Mouse (Mus musculus) kidney, embryonic 16.5 days (tissue): ENCODE measurements around the gene Cops2. TPM values are rescaled to one million over a fixed set of nuclear protein-coding genes. Genes with fewer than 3 reads are reported as not detected.

Experiments
- ATAC-seq: fragments of 200-750 bp; cut with Nextera tagmentation; 2 replicates; pipeline ENCODE4 v1.8.0; 2017; ENCODE audit warnings: moderate TSS enrichment; ENCODE audit not compliant: low FRiP score, low TSS enrichment
- H3K27ac ChIP-seq: fragments of 300-500 bp; sonication (generic); 2 replicates; pipeline ENCODE4 v1.5.1; 2014; ENCODE audit warnings: low read length
- H3K27me3 ChIP-seq: fragments of 300-500 bp; sonication (generic); 2 replicates; pipeline ENCODE4 v1.6.1; 2014; ENCODE audit warnings: low read length, control low read depth, mixed read lengths; ENCODE audit not compliant: insufficient read depth
- H3K36me3 ChIP-seq: fragments of 300-500 bp; sonication (generic); 2 replicates; pipeline ENCODE4 v1.6.1; 2014; ENCODE audit warnings: low read length, control low read depth, mixed read lengths; ENCODE audit not compliant: insufficient read depth
- H3K4me1 ChIP-seq: fragments of 300-500 bp; sonication (generic); 2 replicates; pipeline ENCODE4 v1.6.1; 2014; ENCODE audit warnings: low read length, control low read depth, mixed read lengths; ENCODE audit not compliant: insufficient read depth
- H3K4me2 ChIP-seq: fragments of 300-500 bp; sonication (generic); replicated peaks from 2 replicates; pipeline ENCODE4 v1.6.1; 2014; ENCODE audit warnings: low read depth, low read length
- H3K4me3 ChIP-seq: fragments of 300-500 bp; sonication (generic); 2 replicates; pipeline ENCODE4 v1.5.1; 2014; ENCODE audit warnings: mild to moderate bottlenecking, low read length
- H3K9ac ChIP-seq: fragments of 300-500 bp; sonication (generic); replicated peaks from 2 replicates; pipeline ENCODE4 v1.6.1; 2014; ENCODE audit warnings: low read length
- H3K9me3 ChIP-seq: fragments of 300-500 bp; sonication (generic); 2 replicates; pipeline ENCODE4 v1.6.1; 2016; ENCODE audit warnings: low read length, control low read depth
- WGBS: fragments of 180-500 bp; shearing (Covaris S2); extraction: QIAGEN DNeasy Blood & Tissue Kit; methylation state at CpG from one replicate; pipeline ENCODE4 v1.1.7; 2014; 5-methylcytosine and 5-hydroxymethylcytosine counted together
- polyA plus RNA-seq: library from polyadenylated mRNA; unstranded; fragments of >200 nt; fragmentation: Nextera tagmentation; extraction: Ambion mirVana; gene quantifications from 2 replicates; pipeline ENCODE4 v1.2.1, GENCODE M21; 2015

The Cops2 gene
- polyA plus RNA-seq, 1 experiment from 2014 or later, result 74.8 TPM

DNA sequence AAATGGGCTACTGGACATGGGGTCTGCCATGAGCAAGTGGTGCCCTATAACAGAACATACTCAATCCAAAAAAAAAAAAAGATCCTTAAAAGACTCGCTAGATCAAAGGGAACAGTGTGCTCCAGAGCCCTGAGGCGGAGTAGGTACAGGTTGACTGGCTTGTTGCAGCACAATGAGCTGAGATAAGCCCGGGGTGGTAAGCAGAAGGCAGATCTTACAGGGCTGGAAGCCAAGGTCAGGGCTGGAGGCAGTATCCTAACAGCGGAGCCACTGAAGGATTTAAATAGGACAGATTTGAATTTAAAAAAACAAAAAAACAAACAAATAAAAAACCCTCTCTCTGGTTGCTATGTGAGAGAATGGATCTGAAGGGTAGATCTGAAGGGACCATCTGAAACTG lies 58.5 kb downstream of the Cops2 start:
- Histone ChIP-seq H3K9me3 (no peaks in the 10 kb centered on the region), H3K9ac (no peak overlapping the region), H3K36me3 (no peaks in the 10 kb centered on the region), H3K27ac (no peak overlapping the region), H3K27me3 (no peaks in the 10 kb centered on the region), H3K4me3 (no peak overlapping the region), H3K4me1 (peaks cover 3% of the 10 kb centered on the region; the same call in 1 of the 2 replicates), H3K4me2 (no peak overlapping the region)
- no peak for ATAC-seq
- 67% methylated on average over 4 of the region's 4 CpGs for WGBS

DNA sequence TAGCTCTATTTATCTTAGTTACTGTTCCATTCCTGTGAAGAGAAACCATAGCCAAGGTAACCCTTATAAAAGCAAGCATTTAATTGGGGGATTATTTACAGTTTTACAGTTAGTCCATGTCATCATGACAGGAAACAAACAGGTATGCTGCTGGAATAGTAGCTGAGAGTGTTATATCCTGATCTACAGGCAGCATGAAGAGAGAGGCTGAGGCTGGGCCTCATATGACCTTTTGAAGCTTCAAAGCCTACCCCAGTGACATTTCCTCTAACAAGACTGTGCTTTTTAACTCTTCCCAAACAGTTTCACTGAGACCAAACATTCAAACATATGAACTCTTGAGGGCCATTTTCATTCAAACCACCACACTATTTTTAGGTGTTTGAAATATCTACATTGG lies 61.1 kb downstream of the Cops2 start:
- Histone ChIP-seq H3K36me3 (no peaks in the 10 kb centered on the region), H3K27me3 (no peaks in the 10 kb centered on the region), H3K9me3 (no peaks in the 10 kb centered on the region), H3K4me3 (no peak overlapping the region), H3K4me2 (no peak overlapping the region), H3K9ac (no peak overlapping the region), H3K4me1 (peaks cover 3% of the 10 kb centered on the region; the same call in 1 of the 2 replicates), H3K27ac (no peak overlapping the region)
- no peak for ATAC-seq

DNA sequence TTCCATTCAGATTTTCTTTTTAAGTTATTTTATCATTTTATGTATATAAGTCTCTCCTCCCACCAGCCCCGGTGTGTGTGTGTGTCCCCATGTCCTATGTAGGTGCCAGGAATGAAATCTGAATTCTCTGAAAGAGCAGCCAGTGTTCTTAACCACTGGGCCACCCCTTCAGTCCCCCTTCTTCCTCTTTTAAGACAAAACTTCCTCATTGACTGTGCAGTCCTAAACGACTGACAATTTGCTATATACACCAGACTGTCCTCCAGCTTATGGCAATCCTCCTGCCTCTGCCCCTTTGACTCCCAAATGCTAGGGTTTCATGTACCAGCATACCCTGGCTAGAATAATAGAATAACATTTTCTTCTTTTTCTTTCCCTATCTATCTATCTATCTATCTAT lies 63.8 kb downstream of the Cops2 start:
- WGBS, result 86% methylated on average over 2 of the region's 2 CpGs
- H3K9ac ChIP-seq, result no peak overlapping the region
- H3K4me2 ChIP-seq, result no peak overlapping the region
- no peaks in the 10 kb centered on the region for H3K9me3 ChIP-seq
- H3K27me3 ChIP-seq, result no peaks in the 10 kb centered on the region
- H3K27ac ChIP-seq, result no peak overlapping the region
- H3K4me3 ChIP-seq, result no peak overlapping the region
- no peak for ATAC-seq
- H3K36me3 ChIP-seq, result no peaks in the 10 kb centered on the region
- H3K4me1 ChIP-seq, result 0 out of 2 replicates have a peak, but pooled peaks cover 3% of the 10 kb centered on the region

DNA sequence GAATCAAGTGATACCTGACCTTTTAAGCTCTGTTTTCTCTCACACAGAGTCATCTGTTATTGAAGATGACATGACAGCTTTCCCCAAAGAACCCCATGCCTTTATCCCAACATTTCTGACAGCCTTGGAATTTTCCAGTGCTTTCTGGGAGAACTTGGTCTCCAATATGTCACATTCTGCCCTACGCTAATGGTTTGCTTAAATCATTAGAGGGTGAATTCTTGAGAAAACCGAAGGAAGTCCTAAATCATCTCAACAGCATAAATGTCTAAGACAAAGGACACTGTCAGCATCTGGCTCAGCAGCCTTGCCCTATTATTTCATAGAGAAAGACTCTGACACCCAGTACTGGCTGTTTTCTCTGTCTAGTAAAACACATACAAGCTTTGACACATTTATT lies 64.8 kb downstream of the Cops2 start:
- Histone ChIP-seq H3K4me3 (no peak overlapping the region), H3K9me3 (no peaks in the 10 kb centered on the region), H3K27me3 (no peaks in the 10 kb centered on the region), H3K4me1 (0 out of 2 replicates have a peak, but pooled peaks cover 3% of the 10 kb centered on the region), H3K9ac (no peak overlapping the region), H3K36me3 (no peaks in the 10 kb centered on the region), H3K27ac (no peak overlapping the region), H3K4me2 (no peak overlapping the region)
- WGBS, result 45% methylated on average over 2 of the region's 2 CpGs
- no peak; the same call in 1 of the 2 replicates for ATAC-seq

DNA sequence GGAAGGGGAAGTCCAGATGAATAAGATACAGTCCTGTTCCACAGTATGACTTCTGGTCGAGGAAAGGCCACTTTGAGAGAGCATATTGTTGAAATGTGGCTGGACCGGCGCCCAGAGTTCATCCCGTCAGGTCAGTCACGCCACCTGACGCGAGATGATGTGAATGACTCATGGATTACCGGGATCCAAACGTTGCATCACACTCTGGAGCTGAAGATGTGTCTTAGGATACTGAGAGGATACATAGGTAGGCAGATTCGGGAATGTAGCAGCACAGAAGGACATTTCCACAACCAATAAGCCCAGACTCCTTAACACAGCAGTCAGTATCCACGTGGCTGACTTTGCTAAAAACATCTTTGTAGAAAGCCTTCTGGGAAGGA lies 66.1 kb downstream of the Cops2 start:
- no peak overlapping the region for H3K27ac ChIP-seq
- no peak overlapping the region for H3K4me3 ChIP-seq
- H3K4me2 ChIP-seq, result no peak overlapping the region
- 84% methylated on average over 11 of the region's 11 CpGs for WGBS
- no peaks in the 10 kb centered on the region for H3K9me3 ChIP-seq
- H3K36me3 ChIP-seq, result no peaks in the 10 kb centered on the region
- no peak for ATAC-seq
- no peak overlapping the region for H3K9ac ChIP-seq
- H3K27me3 ChIP-seq, result no peaks in the 10 kb centered on the region
- 0 out of 2 replicates have a peak, but pooled peaks cover 3% of the 10 kb centered on the region for H3K4me1 ChIP-seq

DNA sequence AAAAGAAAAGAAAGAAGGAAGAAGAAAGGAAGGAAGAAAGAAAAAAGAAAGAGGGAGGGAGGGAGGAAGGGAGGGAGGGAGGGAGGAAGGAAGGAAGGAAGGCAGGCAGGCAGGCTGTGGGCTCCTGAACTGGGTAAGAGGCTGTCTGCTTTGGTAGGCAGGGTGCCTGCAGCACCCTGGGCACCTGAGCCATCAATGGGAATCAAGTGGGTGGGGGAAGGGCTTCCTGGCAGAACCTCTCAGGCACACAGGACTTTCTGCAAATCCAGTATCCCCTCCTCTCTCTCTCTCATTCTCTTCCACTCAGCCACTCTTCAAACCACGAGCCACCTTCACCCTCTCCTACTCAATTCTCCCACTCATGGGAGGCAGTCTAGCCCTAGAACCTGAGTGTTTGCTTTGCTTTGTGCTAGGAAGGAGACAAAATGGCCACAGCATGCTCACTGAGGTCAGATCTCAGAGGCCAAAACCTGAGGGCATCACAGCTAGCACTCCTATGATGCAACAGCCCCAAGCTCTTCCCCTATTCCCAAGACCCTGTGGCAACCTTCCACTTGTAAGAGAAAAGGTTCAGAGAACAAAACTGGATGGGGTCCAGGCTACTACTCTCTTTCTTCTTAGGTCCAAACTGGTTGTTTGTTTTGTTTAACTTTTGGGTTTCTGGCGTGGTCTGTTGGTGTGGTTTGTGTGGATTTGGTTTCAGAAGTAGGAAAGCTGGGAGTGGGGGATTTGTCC lies 66.6 kb downstream of the Cops2 start:
- no peak overlapping the region for H3K4me2 ChIP-seq
- H3K4me1 ChIP-seq, result 0 out of 2 replicates have a peak, but pooled peaks cover 3% of the 10 kb centered on the region
- H3K9me3 ChIP-seq, result no peaks in the 10 kb centered on the region
- no peak for ATAC-seq
- 71% methylated on average over 2 of the region's 2 CpGs for WGBS
- H3K27ac ChIP-seq, result no peak overlapping the region
- H3K4me3 ChIP-seq, result no peak overlapping the region
- H3K36me3 ChIP-seq, result no peaks in the 10 kb centered on the region
- H3K9ac ChIP-seq, result no peak overlapping the region
- H3K27me3 ChIP-seq, result no peaks in the 10 kb centered on the region

DNA sequence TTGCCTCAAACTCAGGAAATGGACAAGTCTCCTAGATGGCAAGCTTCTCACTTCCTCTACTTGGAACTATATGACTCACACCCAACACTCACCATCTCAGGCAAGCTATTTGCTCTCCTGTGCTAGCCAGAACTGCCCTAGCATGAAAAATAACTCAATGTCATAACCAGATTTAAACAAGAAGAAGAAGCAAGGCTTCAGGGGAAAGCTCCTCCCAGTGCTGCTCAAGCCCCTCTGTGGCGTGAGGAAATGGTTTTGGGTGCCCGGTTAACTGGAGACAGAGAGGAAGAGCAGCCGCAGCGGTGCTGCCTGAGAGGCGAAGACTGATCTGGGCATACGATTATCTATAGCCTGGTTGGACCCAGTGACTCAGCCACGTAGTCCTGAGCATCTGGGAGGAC lies 67.5 kb downstream of the Cops2 start:
- no peak overlapping the region for H3K4me3 ChIP-seq
- no peaks in the 10 kb centered on the region for H3K36me3 ChIP-seq
- ATAC-seq, result no peak
- no peak overlapping the region for H3K9ac ChIP-seq
- no peaks in the 10 kb centered on the region for H3K9me3 ChIP-seq
- H3K27me3 ChIP-seq, result no peaks in the 10 kb centered on the region
- H3K4me2 ChIP-seq, result no peak overlapping the region
- H3K27ac ChIP-seq, result no peak overlapping the region
- H3K4me1 ChIP-seq, result 0 out of 2 replicates have a peak, but pooled peaks cover 3% of the 10 kb centered on the region
- 74% methylated on average over 7 of the region's 7 CpGs for WGBS

DNA sequence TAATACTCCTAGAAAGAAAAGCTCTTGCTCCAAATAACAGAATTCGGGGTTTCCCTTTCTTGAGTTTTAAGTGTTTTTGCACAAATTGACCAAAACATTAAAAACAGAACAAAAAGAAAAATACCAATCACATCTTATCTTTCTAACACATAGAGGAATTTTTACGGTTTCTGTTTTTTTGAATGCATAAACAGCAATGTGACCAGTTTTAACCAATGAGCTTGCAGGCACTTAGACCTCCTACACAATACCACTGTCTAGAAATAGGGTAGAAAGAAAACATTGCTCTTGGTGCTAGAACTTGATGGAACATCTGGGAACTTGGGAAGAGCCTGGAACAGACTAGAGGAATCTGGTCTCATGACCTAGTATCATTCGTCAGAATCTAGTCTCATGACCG lies 68.7 kb downstream of the Cops2 start:
- H3K9ac ChIP-seq, result no peak overlapping the region
- no peak overlapping the region for H3K27ac ChIP-seq
- H3K9me3 ChIP-seq, result no peaks in the 10 kb centered on the region
- H3K36me3 ChIP-seq, result no peaks in the 10 kb centered on the region
- H3K4me3 ChIP-seq, result no peak overlapping the region
- H3K4me2 ChIP-seq, result no peak overlapping the region
- 89% methylated on average over 4 of the region's 4 CpGs for WGBS
- 0 out of 2 replicates have a peak, but pooled peaks cover 3% of the 10 kb centered on the region for H3K4me1 ChIP-seq
- ATAC-seq, result no peak
- H3K27me3 ChIP-seq, result no peaks in the 10 kb centered on the region

DNA sequence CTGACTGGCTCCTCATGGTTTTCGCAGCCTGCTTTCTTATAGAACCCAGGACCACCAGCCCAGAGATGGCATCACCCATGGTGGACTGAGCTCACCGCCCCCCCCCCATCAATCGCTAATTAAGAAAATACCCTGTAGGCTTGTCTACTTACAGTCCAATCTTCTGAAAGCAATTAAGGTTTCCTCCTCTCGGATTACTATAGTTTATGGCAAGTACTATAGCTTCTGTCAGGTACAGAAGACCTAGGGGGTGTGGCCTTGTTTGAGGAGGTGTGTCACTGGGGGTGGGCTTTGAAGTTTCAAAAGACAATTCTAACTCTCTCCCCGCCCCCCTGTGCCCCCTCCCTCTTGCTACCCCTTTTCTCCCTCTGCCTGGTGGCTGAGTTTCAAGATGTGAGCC lies 69.7 kb downstream of the Cops2 start:
- no peak overlapping the region for H3K4me2 ChIP-seq

DNA sequence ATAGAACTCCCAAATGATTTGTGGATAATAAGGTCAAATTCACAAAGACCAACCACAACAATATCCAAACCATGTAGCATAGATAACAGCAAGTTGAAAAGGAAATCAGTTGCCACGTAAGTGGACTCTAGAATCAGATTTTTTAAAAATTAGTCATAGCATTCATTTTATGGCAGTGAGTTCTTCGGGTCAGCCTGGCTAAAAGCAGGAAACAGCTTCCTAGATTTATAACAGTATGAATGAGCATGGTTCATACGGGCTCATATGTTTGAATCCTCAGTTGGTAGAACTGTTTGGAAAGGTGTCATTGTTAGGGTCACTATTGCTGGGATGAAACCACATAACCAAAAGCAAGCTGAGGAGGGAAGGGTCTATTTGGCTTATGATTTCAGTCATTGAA lies 70.2 kb downstream of the Cops2 start:
- peaks cover 11% of the 10 kb centered on the region; the same call in 1 of the 2 replicates for H3K4me1 ChIP-seq
- WGBS, result 48% methylated on average over 3 of the region's 3 CpGs
- no peaks in the 10 kb centered on the region for H3K9me3 ChIP-seq
- no peak overlapping the region for H3K27ac ChIP-seq
- H3K9ac ChIP-seq, result no peak overlapping the region
- ATAC-seq, result no peak
- H3K27me3 ChIP-seq, result no peaks in the 10 kb centered on the region
- no peak overlapping the region for H3K4me2 ChIP-seq
- H3K4me3 ChIP-seq, result no peak overlapping the region
- no peaks in the 10 kb centered on the region for H3K36me3 ChIP-seq

More for the DNA sequence above, 69.7 kb downstream of the Cops2 start:
- WGBS, result 65% methylated on average over 5 of the region's 5 CpGs
- Histone ChIP-seq H3K4me3 (no peak overlapping the region), H3K27ac (no peak overlapping the region), H3K27me3 (no peaks in the 10 kb centered on the region), H3K9ac (no peak overlapping the region), H3K9me3 (no peaks in the 10 kb centered on the region), H3K36me3 (no peaks in the 10 kb centered on the region), H3K4me1 (peaks cover 9% of the 10 kb centered on the region; the same call in 1 of the 2 replicates)
- no peak for ATAC-seq
